Mouse (Mus musculus): ENCODE measurements around the gene Kmt5b. TPM values are rescaled to one million over a fixed set of nuclear protein-coding genes. Genes with fewer than 3 reads are reported as not detected.

Gene Kmt5b
- polyA plus RNA-seq, 1 experiment from 2014 or later = 59.3 TPM

DNA sequence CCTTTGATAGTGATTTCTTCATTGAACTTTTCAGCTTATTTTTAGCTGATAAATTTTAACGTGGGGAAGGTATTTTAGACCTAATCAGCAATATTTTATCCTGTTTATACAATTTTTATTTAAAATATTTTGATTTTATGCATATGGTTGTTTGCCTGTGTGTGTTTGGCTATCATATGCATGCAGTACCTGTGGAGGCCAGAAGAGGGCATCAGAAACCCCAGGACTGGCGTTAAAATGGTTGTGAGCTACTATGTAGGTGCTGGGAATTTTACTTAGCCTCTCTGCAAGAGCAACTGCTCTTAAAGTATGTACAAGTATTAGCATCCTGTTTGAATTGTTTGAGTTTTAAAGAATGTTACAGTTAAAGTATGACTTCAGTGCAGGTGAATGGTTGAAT, 97.7 kb downstream of the Kmt5b start:
- ATAC-seq (ENCODE audit: low FRiP score) = no peak
- Histone ChIP-seq H3K27me3 (no peaks in the 10 kb centered on the region), H3K36me3 (peaks cover 17% of the 10 kb centered on the region), H3K9me3 (replicated peaks) (no peaks in the 10 kb centered on the region), H3K27ac (no peak overlapping the region), H3K4me2 (replicated peaks) (no peak overlapping the region), H3K9ac (no peak overlapping the region), H3K4me1 (no peaks in the 10 kb centered on the region), H3K4me3 (no peak overlapping the region)
- WGBS = 82% methylated on average over 2 of the region's 2 CpGs

Other genes starting within 250 kb of the Kmt5b start
- 79.9 and 83.9 TPM in 2 replicates for gene Ppp6r3, start 191.7 kb upstream of the Kmt5b start, polyA plus RNA-seq (2016; fragmentation: Nextera tagmentation; extraction: Ambion mirVana)
- gene Lrp5, start 80.9 kb upstream of the Kmt5b start, polyA plus RNA-seq (2016; fragmentation: Nextera tagmentation; extraction: Ambion mirVana) = 3.8 and 4.0 TPM in 2 replicates
- 37.3 and 37.5 TPM in 2 replicates for gene 1810055G02Rik, start 59.1 kb upstream of the Kmt5b start, polyA plus RNA-seq (2016; fragmentation: Nextera tagmentation; extraction: Ambion mirVana)
- gene Chka, start 84.4 kb downstream of the Kmt5b start, polyA plus RNA-seq (2016; fragmentation: Nextera tagmentation; extraction: Ambion mirVana) = 63.2 and 66.8 TPM in 2 replicates
- gene Tcirg1, start 139.7 kb downstream of the Kmt5b start, polyA plus RNA-seq (2016; fragmentation: Nextera tagmentation; extraction: Ambion mirVana) = 24.9 and 29.9 TPM in 2 replicates
- gene Ndufs8, start 145.4 kb downstream of the Kmt5b start, polyA plus RNA-seq (2016; fragmentation: Nextera tagmentation; extraction: Ambion mirVana) = 180 and 207 TPM in 2 replicates
- 1.0 and 1.2 TPM in 2 replicates for gene Aldh3b1, start 162.4 kb downstream of the Kmt5b start, polyA plus RNA-seq (2016; fragmentation: Nextera tagmentation; extraction: Ambion mirVana)
- 8.1 and 8.5 TPM in 2 replicates for gene Unc93b1, start 167.8 kb downstream of the Kmt5b start, polyA plus RNA-seq (2016; fragmentation: Nextera tagmentation; extraction: Ambion mirVana)
- gene Aldh3b3, start 191.2 kb downstream of the Kmt5b start, polyA plus RNA-seq (2016; fragmentation: Nextera tagmentation; extraction: Ambion mirVana) = not detected in 2 replicates
- gene Aldh3b2, start 204.9 kb downstream of the Kmt5b start, polyA plus RNA-seq (2016; fragmentation: Nextera tagmentation; extraction: Ambion mirVana) = 0.96 and 1.2 TPM in 2 replicates
- 2.4 and 2.6 TPM in 2 replicates for gene Acy3, start 219.1 kb downstream of the Kmt5b start, polyA plus RNA-seq (2016; fragmentation: Nextera tagmentation; extraction: Ambion mirVana)
- gene Tbx10, start 225.3 kb downstream of the Kmt5b start, polyA plus RNA-seq (2016; fragmentation: Nextera tagmentation; extraction: Ambion mirVana) = 0.35 and 0.47 TPM in 2 replicates
- gene Nudt8, start 233.2 kb downstream of the Kmt5b start, polyA plus RNA-seq (2016; fragmentation: Nextera tagmentation; extraction: Ambion mirVana) = 18.7 and 18.9 TPM in 2 replicates
- 3.2 and 4.2 TPM in 2 replicates for gene Gm49405, start 233.2 kb downstream of the Kmt5b start, polyA plus RNA-seq (2016; fragmentation: Nextera tagmentation; extraction: Ambion mirVana)
- 4.4 and 5.8 TPM in 2 replicates for gene Doc2g, start 235.9 kb downstream of the Kmt5b start, polyA plus RNA-seq (2016; fragmentation: Nextera tagmentation; extraction: Ambion mirVana)
- 187 and 188 TPM in 2 replicates for gene Ndufv1, start 245.4 kb downstream of the Kmt5b start, polyA plus RNA-seq (2016; fragmentation: Nextera tagmentation; extraction: Ambion mirVana)

All from hindbrain, embryonic 12.5 days (tissue).